Mouse (Mus musculus) C2C12 (cell line): ENCODE results near the gene Bod1. TPM values are rescaled to one million over a fixed set of nuclear protein-coding genes. Genes with fewer than 3 reads are reported as not detected.

Experiments used
- H3K27me3 ChIP-seq: one replicate; pipeline ENCODE4 v1.6.1; 2011; ENCODE audit not compliant: control insufficient read depth, insufficient read depth, insufficient read length
- H3K36me3 ChIP-seq: one replicate; pipeline ENCODE4 v1.6.1; 2011; ENCODE audit not compliant: control insufficient read depth, insufficient read depth
- H3K4me3 ChIP-seq: one replicate; pipeline ENCODE4 v1.5.1; 2011; ENCODE audit warnings: mild to moderate bottlenecking, control low read depth; ENCODE audit not compliant: poor library complexity, insufficient read depth, severe bottlenecking
- H3K79me2 ChIP-seq: one replicate; pipeline ENCODE4 v1.6.1; 2011; ENCODE audit not compliant: control insufficient read depth, insufficient read depth
- H3K79me3 ChIP-seq: one replicate; pipeline ENCODE4 v1.6.1; 2011; ENCODE audit warnings: low read depth, control low read depth
- H3ac ChIP-seq: one replicate; pipeline ENCODE3; 2011; ENCODE audit warnings: low read depth; ENCODE audit not compliant: control insufficient read depth, insufficient read length
- CEBPB ChIP-seq: IDR thresholded peaks from one replicate; pipeline ENCODE4 v1.6.1; 2011; ENCODE audit warnings: low read depth, mild to moderate bottlenecking, control low read depth, moderate library complexity
- CTCF ChIP-seq: IDR thresholded peaks from one replicate; pipeline ENCODE4 v1.5.1; 2011; ENCODE audit not compliant: control insufficient read depth, insufficient read depth, insufficient read length
- FOSL1 ChIP-seq: IDR thresholded peaks from one replicate; pipeline ENCODE4 v1.8.0; 2011; ENCODE audit warnings: mild to moderate bottlenecking, low read length; ENCODE audit not compliant: poor library complexity, insufficient read depth, severe bottlenecking
- MAX ChIP-seq: IDR thresholded peaks from one replicate; pipeline ENCODE4 v1.6.1; 2011; ENCODE audit warnings: mild to moderate bottlenecking, control low read depth
- MYOD1 ChIP-seq: IDR thresholded peaks from one replicate; pipeline ENCODE4 v1.6.1; 2011; ENCODE audit warnings: low read depth; ENCODE audit not compliant: control insufficient read depth, insufficient read length
- MYOG ChIP-seq: IDR thresholded peaks from one replicate; pipeline ENCODE4 v1.6.1; 2011; ENCODE audit not compliant: control insufficient read depth, insufficient read length; ENCODE audit errors: extremely low read depth
- USF1 ChIP-seq: IDR thresholded peaks from one replicate; pipeline ENCODE4 v1.6.1; 2011; ENCODE audit warnings: low read depth, mild to moderate bottlenecking, control low read depth, moderate library complexity
- polyA plus RNA-seq: library from polyadenylated mRNA; unstranded; fragments of >200 nt; fragmentation: generic; extraction: Trizol; gene quantifications from one replicate; pipeline ENCODE4 v1.2.1, GENCODE M21; 2012; ENCODE audit warnings: missing spikeins

The Bod1 gene
- polyA plus RNA-seq, 1 experiment = 90.4 TPM

DNA sequence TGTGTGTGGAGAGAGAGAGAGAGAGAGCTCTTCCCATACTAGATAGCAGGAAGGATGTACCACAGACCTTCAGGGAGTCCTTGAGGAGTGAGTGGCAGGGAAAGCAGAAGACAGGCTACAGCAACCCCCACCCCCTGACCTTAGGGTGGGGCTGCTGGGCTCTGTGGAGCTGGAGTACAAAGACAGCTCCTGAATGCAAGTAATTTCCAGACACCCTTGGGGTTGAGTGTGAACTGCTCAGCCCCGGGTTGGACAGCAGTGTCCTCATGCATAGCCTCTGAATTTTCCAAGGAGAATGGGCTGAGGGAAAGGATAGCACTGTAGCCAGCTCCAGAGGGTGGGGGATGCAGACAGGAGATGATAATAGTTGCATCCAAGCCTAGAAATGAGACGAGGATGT, 50.9 kb downstream of the Bod1 start:
- TF ChIP-seq CTCF = no peak
- no peak for TF ChIP-seq MAX
- no peak for TF ChIP-seq MYOD1
- TF ChIP-seq MYOG = no peak
- TF ChIP-seq FOSL1 = no peak
- TF ChIP-seq CEBPB = no peak
- no peak for TF ChIP-seq USF1
- H3K79me3 ChIP-seq = no peaks in the 10 kb centered on the region
- no peak overlapping the region for H3K4me3 ChIP-seq
- H3ac ChIP-seq = no peak overlapping the region
- H3K36me3 ChIP-seq = no peaks in the 10 kb centered on the region
- no peaks in the 10 kb centered on the region for H3K79me2 ChIP-seq
- no peaks in the 10 kb centered on the region for H3K27me3 ChIP-seq

- H3K79me3 ChIP-seq = no peaks in the 10 kb centered on the region
- no peaks in the 10 kb centered on the region for H3K27me3 ChIP-seq
- TF ChIP-seq CTCF = no peak
- no peak for TF ChIP-seq MYOG
- no peak for TF ChIP-seq MYOD1
- no peak for TF ChIP-seq CEBPB
- no peak for TF ChIP-seq USF1
- no peak for TF ChIP-seq FOSL1
- no peak for TF ChIP-seq MAX
- no peaks in the 10 kb centered on the region for H3K79me2 ChIP-seq
- no peak overlapping the region for H3K4me3 ChIP-seq
- no peaks in the 10 kb centered on the region for H3K36me3 ChIP-seq
- H3ac ChIP-seq = no peak overlapping the region
Measured at GRCm38 (mm10) chr11:31617797-31618196, 53.9 kb downstream of the Bod1 start.

DNA sequence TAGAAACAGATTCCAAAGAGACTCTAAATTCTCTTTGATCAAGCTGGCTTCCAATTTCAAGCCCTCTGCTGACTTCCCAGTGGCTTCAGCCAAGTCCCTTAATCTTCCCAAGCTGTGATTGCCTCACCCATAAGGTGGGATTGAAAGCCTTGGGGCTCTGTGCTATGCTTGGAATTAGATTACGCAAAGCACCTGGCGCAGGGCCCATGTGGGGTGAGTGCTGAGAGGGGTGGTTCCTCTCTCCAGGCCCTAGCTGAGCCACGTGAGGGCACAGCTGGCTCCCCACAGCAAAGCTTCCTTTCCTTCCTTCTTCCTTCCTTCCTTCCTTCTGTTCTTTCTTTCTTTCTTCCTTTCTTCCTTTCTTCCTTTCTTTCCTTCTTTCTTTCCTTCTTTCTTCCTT, 54.4 kb downstream of the Bod1 start:
- H3K36me3 ChIP-seq = no peaks in the 10 kb centered on the region
- no peak overlapping the region for H3K4me3 ChIP-seq
- peak; percentile 49 for TF ChIP-seq CEBPB
- no peak for TF ChIP-seq CTCF

GRCm38 (mm10) chr11:31616722-31617121, 55.0 kb downstream of the Bod1 start:
- Histone ChIP-seq H3K27me3 (no peaks in the 10 kb centered on the region), H3K79me2 (no peaks in the 10 kb centered on the region), H3K36me3 (no peaks in the 10 kb centered on the region), H3ac (no peak overlapping the region), H3K4me3 (no peak overlapping the region), H3K79me3 (no peaks in the 10 kb centered on the region)
- no peak for TF ChIP-seq CTCF
- no peak for TF ChIP-seq MYOD1
- TF ChIP-seq MAX = no peak

More for the DNA sequence above, 54.4 kb downstream of the Bod1 start:
- H3K79me2 ChIP-seq = no peaks in the 10 kb centered on the region
- H3K79me3 ChIP-seq = no peaks in the 10 kb centered on the region
- no peak overlapping the region for H3ac ChIP-seq
- no peaks in the 10 kb centered on the region for H3K27me3 ChIP-seq

Other genes with a start within 250 kb of the Bod1 start
- gene Cpeb4, start 200.3 kb upstream of the Bod1 start, polyA plus RNA-seq = 1.5 TPM